Comparison of ENCODE assay signal across 21 mouse cellular contexts in genomic region chr9:69362766-69363165, GRCm38 (mm10). TPM values are rescaled to one million over a fixed set of nuclear protein-coding genes. Genes with fewer than 3 reads are reported as not detected.
DNase-seq lines count a peak whose midpoint lies in the region; ATAC-seq and TF ChIP-seq lines count a peak whose summit lies in the region.
"Had no signal": no experiment of that assay in that cellular context is flagged by ENCODE, and none has a peak within 500 bp of the region (broad histone marks: within the 10 kb centered on the region; RNA-seq: fewer than 3 reads in every experiment).

No protein-coding gene starts in this region.

- DNase-seq in cerebellum, adult 18-20 months, result peak; percentile 43 to 56
- DNase-seq in cerebellum, adult 9-10 months, result no peak
- peak; percentile 72 for DNase-seq in gastrocnemius, adult 2 months
- no peak for DNase-seq in gastrocnemius, postnatal 4 days (ENCODE audit: low spot score in 2 of 2)
- peak; percentile 44 for DNase-seq in cerebellum, adult 9-11 months
- peak; percentile 45 to 47 for DNase-seq in cerebellum, postnatal 36 days
- DNase-seq in midbrain, embryonic 11.5 days (ENCODE audit: low spot score, missing footprints), result no peak
- DNase-seq: adrenal gland, postnatal 14 days; gastrocnemius, postnatal 10 days; heart, adult 2 months; heart, postnatal 14 days; kidney, adult 18-20 months had no signal

- H3K36me3 ChIP-seq in forebrain, embryonic 16.5 days (ENCODE audit: control insufficient read depth, insufficient read depth), result no peaks in the 10 kb centered on the region
- H3K36me3 ChIP-seq in midbrain, embryonic 11.5 days (ENCODE audit: control insufficient read depth, insufficient read depth, low read length), result no peaks in the 10 kb centered on the region
- H3K36me3 ChIP-seq: heart, embryonic 15.5 days; intestine, embryonic 15.5 days had no signal

- H3K27me3 ChIP-seq in forebrain, embryonic 16.5 days (replicated peaks; ENCODE audit: control insufficient read depth, insufficient read depth, low read length), result no peaks in the 10 kb centered on the region; the same call in 1 of the 2 replicates
- H3K27me3 ChIP-seq in midbrain, embryonic 11.5 days (ENCODE audit: control insufficient read depth, insufficient read depth, low read length), result no peaks in the 10 kb centered on the region
- H3K27me3 ChIP-seq: forebrain, embryonic 13.5 days; heart, embryonic 15.5 days; intestine, embryonic 15.5 days; Patski had no signal

- 47% methylated on average over 4 of the region's 4 CpGs for WGBS in forebrain, embryonic 16.5 days
- WGBS in midbrain, embryonic 11.5 days, result 54% methylated on average over 4 of the region's 4 CpGs

- H3K4me1 ChIP-seq in forebrain, embryonic 16.5 days (replicated peaks; ENCODE audit: control insufficient read depth, insufficient read depth, low read length), result peaks cover 8% of the 10 kb centered on the region
- no peaks in the 10 kb centered on the region for H3K4me1 ChIP-seq in midbrain, embryonic 11.5 days (ENCODE audit: control insufficient read depth, insufficient read depth, low read length)
- H3K4me1 ChIP-seq: heart, embryonic 15.5 days; intestine, embryonic 15.5 days had no signal

- no peak overlapping the region for H3K9ac ChIP-seq in forebrain, embryonic 16.5 days (replicated peaks; ENCODE audit: low read depth, low read length)
- H3K9ac ChIP-seq in midbrain, embryonic 11.5 days (ENCODE audit: low read length), result no peak overlapping the region
- H3K9ac ChIP-seq: forebrain, embryonic 13.5 days; heart, embryonic 15.5 days; hindbrain, embryonic 14.5 days; intestine, embryonic 15.5 days had no signal

- H3K9me3 ChIP-seq in forebrain, embryonic 16.5 days (ENCODE audit: control insufficient read depth, low read length), result no peaks in the 10 kb centered on the region
- no peaks in the 10 kb centered on the region for H3K9me3 ChIP-seq in midbrain, embryonic 11.5 days (ENCODE audit: control insufficient read depth, low read length)
- H3K9me3 ChIP-seq: embryonic facial prominence, embryonic 10.5 days; forebrain, embryonic 13.5 days; heart, embryonic 15.5 days; intestine, embryonic 15.5 days had no signal

- H3K27ac ChIP-seq in gastrocnemius, adult 2 months, result peak overlapping the region; percentile 84
- no peak overlapping the region for H3K27ac ChIP-seq in forebrain, embryonic 16.5 days (ENCODE audit: low read length)
- H3K27ac ChIP-seq in midbrain, embryonic 11.5 days (ENCODE audit: low read depth, low read length), result no peak overlapping the region
- H3K27ac ChIP-seq: embryonic facial prominence, embryonic 10.5 days; forebrain, embryonic 13.5 days; heart, adult 2 months; heart, embryonic 15.5 days; hindbrain, embryonic 14.5 days; intestine, embryonic 15.5 days had no signal

- intact Hi-C loops in gastrocnemius, adult 2 months (cut with DNase I), result loop anchor here (5.0 to 10.0 kb wide), 3 partner anchors 50 to 528 kb away; no protein-coding TSS in a partner anchor

- H3K4me2 ChIP-seq in forebrain, embryonic 16.5 days (ENCODE audit: low read length), result no peak overlapping the region
- H3K4me2 ChIP-seq in midbrain, embryonic 11.5 days, result no peak overlapping the region
- H3K4me2 ChIP-seq: forebrain, embryonic 13.5 days; heart, embryonic 11.5 days; heart, embryonic 15.5 days; hindbrain, embryonic 14.5 days; intestine, embryonic 15.5 days had no signal

- no peak for ATAC-seq in forebrain, embryonic 16.5 days
- ATAC-seq in midbrain, embryonic 11.5 days (ENCODE audit: low FRiP score), result no peak
- ATAC-seq: activated CD4-positive, CD25-positive, alpha-beta regulatory T cell, adult 4 months; forebrain, embryonic 13.5 days; intestine, embryonic 15.5 days; Patski had no signal

- TF ChIP-seq CTCF in gastrocnemius, adult 2 months (IDR thresholded peaks at IDR 0.05), result no peak

- no peak overlapping the region for H3K4me3 ChIP-seq in gastrocnemius, adult 2 months
- H3K4me3 ChIP-seq in forebrain, embryonic 16.5 days (replicated peaks; ENCODE audit: low read length), result no peak overlapping the region
- no peak overlapping the region for H3K4me3 ChIP-seq in midbrain, embryonic 11.5 days (ENCODE audit: low read depth, low read length)
- H3K4me3 ChIP-seq: embryonic facial prominence, embryonic 10.5 days; forebrain, embryonic 13.5 days; heart, adult 2 months; heart, embryonic 15.5 days; intestine, embryonic 15.5 days had no signal

RNA-seq across cellular contexts. Expression of gene Ice2, which starts 34.9 kb away (rescaled TPM):
- total RNA-seq in gastrocnemius, adult 2 months (2021), result 1 to 10 TPM; 4.7 to 7.1 TPM
- total RNA-seq in gastrocnemius, postnatal 4 days (2021), result 10 to 100 TPM in 1 of 2 experiments, 1 to 10 TPM in 1; 9.5 to 11.1 TPM
- 14.1 and 15.9 TPM in 2 replicates for polyA plus RNA-seq in forebrain, embryonic 16.5 days (2015; fragmentation: Nextera tagmentation; extraction: Ambion mirVana)
- polyA plus RNA-seq in midbrain, embryonic 11.5 days (2014; fragmentation: Nextera tagmentation; extraction: Ambion mirVana), result 20.9 and 23.8 TPM in 2 replicates

Comparison
In these comparisons a context has a peak if more than half of its experiments do, and no peak if none do; other contexts are left out.
1. DNase-seq: peak in cerebellum, adult 18-20 months (2 of 2), gastrocnemius, adult 2 months (single experiment), cerebellum, adult 9-11 months (single experiment) and cerebellum, postnatal 36 days (2 of 2); none in cerebellum, adult 9-10 months (single experiment), gastrocnemius, postnatal 4 days (0 of 2) and midbrain, embryonic 11.5 days (single experiment).